Mouse (Mus musculus): Measurements from ENCODE around the gene 2310030G06Rik. TPM values are rescaled to one million over a fixed set of nuclear protein-coding genes. Genes with fewer than 3 reads are reported as not detected.
A peak's percentile ranks its signal among the peaks of the same experiment; 100 is the strongest.

The 2310030G06Rik gene
- polyA plus RNA-seq, 1 experiment, result 15.0 TPM

- Histone ChIP-seq H3K27me3 (ENCODE audit: control insufficient read depth, insufficient read depth, low read length) (no peaks in the 10 kb centered on the region), H3K4me3 (ENCODE audit: low read depth, low read length) (peak overlapping the region; percentile 59), H3K36me3 (ENCODE audit: control insufficient read depth, insufficient read depth, low read length) (no peaks in the 10 kb centered on the region), H3K4me1 (ENCODE audit: control insufficient read depth, insufficient read depth, insufficient read length, low read length) (peaks cover 6% of the 10 kb centered on the region; the same call in 1 of the 2 replicates), H3K27ac (ENCODE audit: insufficient read depth, low read depth, low read length) (no peak overlapping the region)
- under 1% methylated on average over 45 of the region's 45 CpGs for WGBS
- TF ChIP-seq POLR2A (IDR thresholded peaks at IDR 0.05; ENCODE audit: low read depth, low read length) (no peak), CTCF (IDR thresholded peaks at IDR 0.05; ENCODE audit: extremely low read depth, insufficient read length, insufficient replicate concordance, low read depth, low read length) (no peak)
Observed at GRCm38 (mm10) chr9:50727925-50728651, 18.2 kb downstream of the 2310030G06Rik start.

- Histone ChIP-seq H3K27ac (ENCODE audit: insufficient read depth, low read depth, low read length) (no peak overlapping the region), H3K4me1 (ENCODE audit: control insufficient read depth, insufficient read depth, insufficient read length, low read length) (peaks cover 6% of the 10 kb centered on the region; the same call in 1 of the 2 replicates)
- no peak for TF ChIP-seq POLR2A (IDR thresholded peaks at IDR 0.05; ENCODE audit: low read depth, low read length)
- TF ChIP-seq CTCF (IDR thresholded peaks at IDR 0.05; ENCODE audit: extremely low read depth, insufficient read length, insufficient replicate concordance, low read depth, low read length), result no peak
Observed at GRCm38 (mm10) chr9:50727171-50727924, 19.0 kb downstream of the 2310030G06Rik start.

DNA sequence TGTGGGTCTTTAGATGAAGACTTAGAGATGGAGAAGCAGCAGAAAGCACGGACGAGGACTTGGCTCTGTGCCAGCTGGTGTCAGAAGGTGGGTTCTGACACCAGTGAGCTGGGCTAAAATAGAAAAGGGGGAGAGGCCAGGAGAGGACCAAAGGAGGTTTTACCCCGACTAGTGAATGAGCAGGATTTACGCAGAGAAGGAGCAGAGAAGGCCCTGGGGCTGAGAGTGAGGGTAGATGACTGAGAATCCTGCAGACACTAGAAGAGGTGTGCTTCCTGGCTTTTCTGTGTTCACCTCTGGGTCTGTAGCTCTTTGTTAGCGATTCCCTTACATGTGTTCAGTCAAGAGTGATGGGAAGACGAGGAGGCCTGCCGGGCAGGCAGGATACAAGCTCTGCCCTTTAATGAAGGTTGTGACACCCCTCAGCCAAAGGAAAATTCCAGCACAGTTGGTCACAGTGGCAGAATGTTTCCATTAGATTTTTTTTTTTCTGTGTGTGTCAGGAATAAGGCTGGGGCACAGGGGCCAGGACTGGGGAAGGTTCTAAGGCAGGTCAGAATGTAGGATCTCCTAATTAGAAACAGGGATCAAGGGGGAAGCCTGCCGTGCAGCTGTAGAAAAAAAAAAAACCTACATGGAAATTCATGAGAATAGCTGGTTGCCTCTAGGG is 20.3 kb downstream of the 2310030G06Rik start:
- Histone ChIP-seq H3K4me1 (ENCODE audit: control insufficient read depth, insufficient read depth, insufficient read length, low read length) (peaks cover 8% of the 10 kb centered on the region), H3K27me3 (ENCODE audit: control insufficient read depth, insufficient read depth, low read length) (no peaks in the 10 kb centered on the region), H3K36me3 (ENCODE audit: control insufficient read depth, insufficient read depth, low read length) (no peaks in the 10 kb centered on the region), H3K27ac (ENCODE audit: insufficient read depth, low read depth, low read length) (no peak overlapping the region), H3K4me3 (ENCODE audit: low read depth, low read length) (no peak overlapping the region)
- WGBS, result 79% methylated on average over 8 of the region's 8 CpGs
- TF ChIP-seq POLR2A (IDR thresholded peaks at IDR 0.05; ENCODE audit: low read depth, low read length), result no peak
- TF ChIP-seq CTCF (IDR thresholded peaks at IDR 0.05; ENCODE audit: extremely low read depth, insufficient read length, insufficient replicate concordance, low read depth, low read length), result no peak

More at GRCm38 (mm10) chr9:50727171-50727924, 19.0 kb downstream of the 2310030G06Rik start:
- Histone ChIP-seq H3K36me3 (ENCODE audit: control insufficient read depth, insufficient read depth, low read length) (no peaks in the 10 kb centered on the region), H3K27me3 (ENCODE audit: control insufficient read depth, insufficient read depth, low read length) (no peaks in the 10 kb centered on the region), H3K4me3 (ENCODE audit: low read depth, low read length) (peak overlapping the region; percentile 59)
- 35% methylated on average over 30 of the region's 30 CpGs for WGBS

DNA sequence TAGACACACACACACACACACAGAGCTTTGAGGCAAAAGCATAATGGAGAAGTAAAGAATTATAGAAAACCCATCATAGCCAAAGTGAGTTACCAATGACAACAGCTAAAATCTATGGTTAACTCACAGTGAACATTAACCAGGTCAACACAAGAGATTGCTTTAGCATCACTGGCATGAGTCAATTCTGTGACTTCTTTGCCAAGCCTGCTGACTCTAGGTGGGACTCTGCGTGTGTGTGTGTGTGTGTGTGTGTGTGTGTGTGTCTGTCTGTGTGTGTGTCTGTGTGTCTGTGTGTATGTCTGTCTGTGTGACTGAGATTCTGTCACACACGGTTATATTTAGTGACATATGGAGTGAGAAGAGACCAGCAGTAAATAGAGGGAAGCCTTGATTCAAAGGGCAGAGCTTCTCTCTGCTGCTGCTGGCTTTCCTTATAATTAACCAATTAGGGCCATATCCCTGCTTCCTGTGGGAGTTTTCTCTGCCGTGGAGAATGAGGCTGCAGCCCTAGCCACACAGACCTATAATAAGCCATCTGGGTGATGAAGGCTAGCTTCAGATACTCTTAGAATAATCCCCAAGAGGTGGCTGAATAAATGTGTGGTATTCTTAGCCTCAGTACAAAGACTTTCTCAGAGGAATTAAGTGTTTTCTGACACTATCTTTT is 21.5 kb downstream of the 2310030G06Rik start:
- Histone ChIP-seq H3K4me1 (ENCODE audit: control insufficient read depth, insufficient read depth, insufficient read length, low read length) (peaks cover 10% of the 10 kb centered on the region), H3K4me3 (ENCODE audit: low read depth, low read length) (no peak overlapping the region), H3K36me3 (ENCODE audit: control insufficient read depth, insufficient read depth, low read length) (no peaks in the 10 kb centered on the region), H3K27ac (ENCODE audit: insufficient read depth, low read depth, low read length) (no peak overlapping the region), H3K27me3 (ENCODE audit: control insufficient read depth, insufficient read depth, low read length) (no peaks in the 10 kb centered on the region)
- WGBS, result 64% methylated on average over 3 of the region's 3 CpGs
- no peak for TF ChIP-seq CTCF (IDR thresholded peaks at IDR 0.05; ENCODE audit: extremely low read depth, insufficient read length, insufficient replicate concordance, low read depth, low read length)
- TF ChIP-seq POLR2A (IDR thresholded peaks at IDR 0.05; ENCODE audit: low read depth, low read length), result no peak

- no peaks in the 10 kb centered on the region for H3K36me3 ChIP-seq (ENCODE audit: control insufficient read depth, insufficient read depth, low read length)
- H3K4me3 ChIP-seq (ENCODE audit: low read depth, low read length), result no peak overlapping the region
- no peaks in the 10 kb centered on the region for H3K27me3 ChIP-seq (ENCODE audit: control insufficient read depth, insufficient read depth, low read length)
- H3K27ac ChIP-seq (ENCODE audit: insufficient read depth, low read depth, low read length), result no peak overlapping the region
- peaks cover 10% of the 10 kb centered on the region for H3K4me1 ChIP-seq (ENCODE audit: control insufficient read depth, insufficient read depth, insufficient read length, low read length)
- TF ChIP-seq CTCF (IDR thresholded peaks at IDR 0.05; ENCODE audit: extremely low read depth, insufficient read length, insufficient replicate concordance, low read depth, low read length), result no peak
- TF ChIP-seq POLR2A (IDR thresholded peaks at IDR 0.05; ENCODE audit: low read depth, low read length), result no peak
- WGBS, result 87% methylated on average over 2 of the region's 2 CpGs
Observed at GRCm38 (mm10) chr9:50724147-50724546, 22.2 kb downstream of the 2310030G06Rik start.

GRCm38 (mm10) chr9:50723406-50723805 is 22.9 kb downstream of the 2310030G06Rik start:
- 7% methylated on average over 7 of the region's 7 CpGs for WGBS
- Histone ChIP-seq H3K27ac (ENCODE audit: insufficient read depth, low read depth, low read length) (no peak overlapping the region), H3K4me3 (ENCODE audit: low read depth, low read length) (no peak overlapping the region), H3K27me3 (ENCODE audit: control insufficient read depth, insufficient read depth, low read length) (no peaks in the 10 kb centered on the region), H3K36me3 (ENCODE audit: control insufficient read depth, insufficient read depth, low read length) (no peaks in the 10 kb centered on the region), H3K4me1 (ENCODE audit: control insufficient read depth, insufficient read depth, insufficient read length, low read length) (peaks cover 10% of the 10 kb centered on the region)
- TF ChIP-seq CTCF (IDR thresholded peaks at IDR 0.05; ENCODE audit: extremely low read depth, insufficient read length, insufficient replicate concordance, low read depth, low read length), result no peak
- TF ChIP-seq POLR2A (IDR thresholded peaks at IDR 0.05; ENCODE audit: low read depth, low read length), result no peak

All from small intestine, adult 2 months (tissue).